Mouse (Mus musculus) layer of hippocampus, postnatal 14 days (tissue): ENCODE measurements around the gene Abcc9. TPM values are rescaled to one million over a fixed set of nuclear protein-coding genes. Genes with fewer than 3 reads are reported as not detected.

Experiments
- DNase-seq, 2 experiments: peaks; one replicate each; pipeline ENCODE4 v3.0.0; 2021 to 2022; ENCODE audit warnings: low spot score in 2 of 2, mixed read lengths in 1 of 2
- total RNA-seq, 2 experiments: library from RNA; stranded (reverse); gene quantifications; 2 replicates each; pipeline ENCODE4 v1.2.3; 2021

Abcc9 gene
- total RNA-seq, 2 experiments from 2014 or later, result 7.1 to 8.1 TPM

DNA sequence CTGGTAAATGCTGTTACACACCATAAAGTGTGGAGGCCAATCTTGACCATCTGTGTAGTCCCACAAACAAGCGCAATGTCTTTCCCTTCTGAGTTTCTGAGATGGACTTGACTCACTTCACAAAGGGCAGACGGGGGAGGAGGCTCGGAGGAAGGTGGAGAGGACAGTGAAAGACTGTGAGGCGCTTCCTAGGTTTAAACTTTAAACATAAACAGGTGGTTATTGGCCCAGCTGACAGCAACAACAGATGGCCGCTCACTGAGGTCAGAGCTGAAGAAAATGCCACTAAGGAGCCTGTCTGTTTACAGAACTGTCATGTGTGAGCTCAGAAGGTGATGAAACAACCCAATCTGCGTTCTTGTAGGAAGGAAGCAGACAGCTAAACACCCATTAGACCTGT is 78.8 kb downstream of the Abcc9 start:
- no peak for DNase-seq

DNA sequence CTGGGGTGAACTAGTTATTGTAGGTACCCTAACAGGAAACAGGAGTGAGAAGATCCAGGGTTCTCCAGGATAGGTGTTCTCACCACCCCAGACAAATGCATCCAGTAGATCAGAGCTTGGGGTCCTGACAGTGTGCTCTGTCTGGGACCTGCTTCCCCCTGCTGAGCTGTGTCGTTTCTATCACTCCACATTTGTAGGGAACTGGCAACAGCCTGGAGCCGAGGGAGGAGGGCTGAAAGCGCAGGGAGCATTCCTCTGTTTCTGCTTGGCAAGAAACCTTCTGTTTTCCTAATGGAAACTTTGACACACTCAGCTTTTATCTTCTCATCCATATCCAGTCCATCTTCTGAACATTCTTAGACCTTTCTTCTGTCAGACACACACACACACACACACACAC is 85.5 kb downstream of the Abcc9 start:
- peak in 1 of 2 experiments; percentile 5 for DNase-seq

DNA sequence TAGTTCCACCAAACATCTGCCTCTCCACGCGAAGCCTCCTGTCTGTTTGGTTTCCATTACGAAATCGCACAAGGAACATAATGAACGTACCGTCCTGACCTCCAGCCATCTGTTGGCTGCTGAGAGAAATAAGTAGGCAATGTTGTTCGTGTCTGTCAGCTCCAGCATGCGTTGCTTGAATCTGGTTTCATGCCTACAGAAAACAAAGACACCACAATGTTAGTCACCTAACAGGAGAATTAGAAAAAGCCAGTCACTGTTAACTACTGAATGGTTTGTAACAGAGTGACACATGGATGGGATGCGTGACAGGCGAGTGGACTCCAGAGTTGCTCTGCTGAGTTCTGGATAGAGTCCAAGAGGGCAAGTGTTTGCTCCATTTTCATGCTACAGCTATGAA is 87.8 kb downstream of the Abcc9 start:
- peak; percentile 11 to 22 for DNase-seq

DNA sequence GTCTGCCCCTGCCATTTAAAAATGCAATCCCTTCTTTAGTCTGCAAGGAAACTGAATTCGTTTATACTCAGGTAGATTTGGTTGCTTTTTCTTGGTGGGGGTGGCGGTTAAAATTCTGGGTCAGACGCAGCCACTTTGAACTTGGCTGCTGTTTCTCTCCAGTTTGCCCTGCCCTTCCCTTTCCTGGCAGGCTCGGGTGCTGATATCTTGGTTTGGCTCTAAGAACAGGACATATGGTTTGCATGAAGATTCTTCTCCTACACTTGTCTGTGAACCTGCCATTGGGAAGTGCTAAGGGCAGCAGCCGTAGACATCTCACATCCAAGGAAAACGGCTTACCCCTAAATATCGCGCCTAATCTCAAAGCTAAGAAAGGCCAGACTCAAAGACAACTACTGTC is 89.7 kb downstream of the Abcc9 start:
- DNase-seq, result no peak

DNA sequence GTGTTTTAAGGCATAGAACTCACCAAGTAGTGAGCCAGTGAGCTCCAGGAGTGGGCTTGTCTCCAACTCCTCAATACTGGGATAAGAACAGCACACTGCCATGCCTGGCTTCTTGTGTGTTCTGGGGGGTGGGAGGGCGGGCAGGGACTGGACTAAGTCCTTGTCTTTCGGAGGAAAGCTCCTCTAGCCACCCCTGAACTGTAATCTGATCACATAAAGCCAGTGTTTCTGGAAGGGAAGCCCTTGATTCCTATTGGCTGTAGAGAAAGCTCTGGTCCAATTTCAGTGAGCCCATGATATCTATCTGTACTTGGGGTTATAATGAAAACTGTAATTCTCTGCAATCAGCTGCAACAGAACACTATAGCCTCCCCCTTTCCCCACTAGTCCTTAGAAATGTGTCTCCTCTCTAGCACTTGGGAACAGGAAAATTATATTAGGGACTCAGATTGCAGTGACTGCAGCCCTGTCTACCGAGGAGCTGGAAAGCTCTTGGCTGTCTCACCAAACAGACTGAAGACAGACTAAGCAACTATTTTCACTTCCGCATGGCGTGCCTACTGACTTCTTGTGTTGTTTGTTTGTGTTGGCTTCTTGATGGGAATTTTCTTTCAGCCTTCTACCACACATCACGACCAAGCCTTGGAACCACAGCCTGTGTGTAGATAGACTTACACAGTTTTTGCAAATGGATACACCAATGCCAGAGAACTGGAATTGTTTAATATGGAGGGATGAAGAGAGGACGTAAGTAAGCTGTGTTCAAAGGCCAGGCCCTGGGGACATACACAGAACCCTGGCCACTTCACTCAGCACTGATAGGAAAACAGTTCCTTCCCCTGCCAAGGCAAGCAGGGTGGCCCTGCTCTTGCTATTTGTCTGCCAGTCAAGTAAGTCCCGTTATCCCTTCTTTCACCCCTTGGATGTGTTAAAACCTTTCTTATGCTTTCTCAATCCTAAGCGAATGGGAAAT is 92.4 kb downstream of the Abcc9 start:
- DNase-seq, result no peak

DNA sequence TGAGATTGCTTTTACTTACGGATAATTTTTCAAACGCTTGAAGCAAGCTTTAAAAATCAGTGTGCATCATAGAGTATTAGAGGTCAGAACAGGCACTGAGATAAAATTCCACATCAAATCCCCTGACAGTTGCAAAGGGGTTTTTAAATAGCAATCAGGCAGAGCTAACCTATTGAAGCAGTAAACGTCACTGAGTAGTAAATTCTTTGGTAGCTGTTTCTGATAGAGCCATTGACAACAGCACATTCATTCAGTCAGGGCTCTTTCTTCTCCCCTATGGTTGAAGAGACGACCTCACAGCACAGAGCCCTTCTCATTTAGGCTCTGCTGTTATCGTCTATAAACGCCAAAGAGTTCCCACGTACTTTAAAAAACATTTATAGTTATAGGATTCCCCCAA is 95.0 kb downstream of the Abcc9 start:
- DNase-seq, result no peak

DNA sequence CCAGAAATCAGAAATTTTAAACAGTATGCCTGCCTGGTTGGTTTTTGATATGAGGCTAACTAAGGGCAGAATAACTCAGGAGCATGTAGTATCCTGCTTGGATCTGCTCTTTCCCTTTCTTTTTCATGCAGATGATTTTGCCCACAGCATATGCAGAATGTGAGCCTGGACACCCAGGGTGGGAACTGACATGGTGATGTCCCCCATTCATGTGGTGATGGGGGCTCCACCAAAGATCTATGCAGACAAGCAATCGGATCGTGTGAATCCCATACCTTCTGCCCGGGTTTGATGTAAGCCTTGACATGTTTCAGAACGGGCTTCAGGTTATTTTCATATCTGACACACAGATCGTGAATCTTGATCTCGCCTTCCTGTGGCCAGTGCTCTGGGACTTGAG is 99.3 kb downstream of the Abcc9 start:
- no peak for DNase-seq

DNA sequence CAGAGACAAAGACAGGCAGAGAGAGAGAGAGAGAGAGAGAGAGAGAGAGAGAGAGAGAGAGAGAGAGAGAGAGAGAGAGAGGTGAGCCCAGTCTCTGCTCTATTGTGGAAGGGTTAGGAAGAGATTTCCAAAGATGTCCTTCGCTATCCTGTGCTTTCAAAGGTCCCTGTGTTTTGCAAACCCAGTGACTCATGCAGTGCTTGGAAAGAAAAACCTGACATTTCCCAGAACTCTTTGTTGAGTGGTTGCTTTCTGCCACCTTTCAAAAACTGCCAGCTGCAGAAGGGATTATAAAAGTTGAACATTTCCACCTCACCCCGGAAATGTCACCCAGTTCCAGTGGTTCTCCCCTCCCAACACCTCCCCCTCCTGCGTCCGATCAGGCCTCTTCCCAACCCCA is 123.3 kb downstream of the Abcc9 start:
- no peak for DNase-seq

DNA sequence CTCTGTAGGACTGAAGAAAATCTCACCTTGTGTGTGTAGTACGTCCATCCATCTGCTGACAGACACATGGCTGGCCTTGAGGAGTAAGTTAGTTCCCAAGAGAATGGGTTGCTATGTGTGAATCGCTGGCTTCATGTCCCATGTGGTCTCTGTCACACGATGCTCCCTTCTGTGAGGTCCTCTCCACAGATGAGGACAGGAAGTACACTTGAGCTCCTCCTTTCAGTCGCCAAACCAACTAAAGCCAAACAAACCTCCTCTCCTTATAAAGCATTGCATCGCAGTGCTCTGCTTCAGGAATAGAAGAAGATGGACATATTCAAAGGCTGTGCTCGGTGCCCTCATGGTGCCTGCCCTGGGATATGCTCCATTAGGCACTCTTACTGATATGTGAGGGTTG is 124.3 kb downstream of the Abcc9 start:
- no peak for DNase-seq

DNA sequence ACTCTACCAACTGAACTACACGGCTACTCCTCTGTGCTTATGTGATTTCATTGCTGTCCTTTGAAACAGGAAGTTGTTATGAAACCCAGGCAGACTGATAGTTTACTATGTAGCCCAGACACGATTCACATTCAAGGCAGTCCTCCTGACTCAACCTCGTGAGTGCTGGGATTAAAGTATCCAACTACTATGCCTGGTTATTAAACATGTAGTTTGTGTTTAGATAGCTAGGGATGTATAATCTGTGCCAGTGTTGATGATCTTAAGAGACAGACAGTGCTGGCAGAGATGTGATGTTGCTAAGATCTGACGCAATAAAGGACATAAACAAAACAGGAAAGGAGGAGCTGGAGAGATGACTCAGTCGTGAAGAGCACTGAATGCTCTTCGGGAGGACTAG is 129.2 kb downstream of the Abcc9 start:
- no peak for DNase-seq

DNA sequence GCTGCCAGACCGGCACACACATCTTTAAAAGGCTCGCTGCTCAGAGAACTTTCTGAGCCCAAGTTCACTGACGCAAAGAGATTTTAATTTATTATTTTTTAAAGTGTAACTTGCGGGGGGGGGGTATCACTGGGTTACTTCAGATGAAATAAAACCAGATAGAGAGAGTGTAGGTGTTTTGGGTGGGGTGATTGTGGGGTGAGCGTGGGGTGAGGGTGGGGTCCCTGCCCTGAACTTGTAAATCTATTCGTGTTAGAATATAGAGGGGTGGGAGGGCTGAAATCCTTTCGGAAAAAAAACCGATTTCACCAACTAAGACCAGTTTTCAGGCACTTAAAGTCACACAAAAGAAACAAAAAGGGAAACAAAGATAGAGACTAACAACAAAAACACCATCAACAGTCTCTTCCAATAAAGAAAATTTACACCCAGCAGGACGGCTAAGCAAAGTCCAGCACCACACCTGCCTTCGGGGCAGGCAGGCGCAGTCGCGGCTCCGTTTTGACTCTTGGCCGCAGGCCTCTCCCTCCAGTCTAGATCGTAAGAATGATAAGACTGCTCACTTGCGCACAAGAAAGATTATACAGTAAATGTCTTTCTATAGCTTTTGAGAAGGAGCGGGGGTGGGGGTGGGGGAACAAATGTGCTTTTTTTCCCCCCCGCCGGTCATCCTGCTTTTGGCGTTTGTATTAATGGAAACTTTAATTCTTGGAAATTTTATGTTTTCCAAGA is 130.3 kb downstream of the Abcc9 start:
- DNase-seq, result no peak

DNA sequence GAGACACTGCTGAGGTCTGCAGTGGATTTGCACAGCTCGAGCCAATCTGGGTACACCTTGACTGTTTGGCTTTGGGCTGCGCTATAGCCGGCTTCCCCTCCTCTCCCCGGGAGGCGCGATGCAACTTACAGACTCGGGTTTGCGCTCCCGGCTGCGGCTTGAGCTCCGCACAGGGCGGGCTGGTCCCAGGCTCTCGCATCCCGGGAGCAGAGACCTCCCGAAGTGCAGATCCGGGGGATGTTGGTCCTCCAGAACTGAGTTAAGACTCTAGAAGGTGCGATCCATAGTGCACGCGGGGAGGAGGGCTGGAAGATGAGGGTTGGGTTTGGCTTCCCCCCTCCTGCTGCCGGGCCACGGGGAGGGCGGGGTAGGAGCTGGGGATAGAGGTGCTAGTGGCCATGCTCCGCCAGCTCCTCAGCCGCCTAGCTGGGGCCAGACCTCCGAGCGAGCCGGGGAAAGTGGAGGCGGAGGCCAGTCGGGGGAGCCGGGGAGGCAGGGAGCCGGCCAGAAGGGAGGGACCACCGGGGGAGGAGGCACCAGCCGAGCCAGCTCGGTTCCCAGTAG is 131.0 kb downstream of the Abcc9 start, which contains the start of gene Kcnj8:
Gene Kcnj8 (minus strand): TSS at position 560 of the 564 bp plus-strand sequence.
- DNase-seq, result peak; percentile 5 to 12

DNA sequence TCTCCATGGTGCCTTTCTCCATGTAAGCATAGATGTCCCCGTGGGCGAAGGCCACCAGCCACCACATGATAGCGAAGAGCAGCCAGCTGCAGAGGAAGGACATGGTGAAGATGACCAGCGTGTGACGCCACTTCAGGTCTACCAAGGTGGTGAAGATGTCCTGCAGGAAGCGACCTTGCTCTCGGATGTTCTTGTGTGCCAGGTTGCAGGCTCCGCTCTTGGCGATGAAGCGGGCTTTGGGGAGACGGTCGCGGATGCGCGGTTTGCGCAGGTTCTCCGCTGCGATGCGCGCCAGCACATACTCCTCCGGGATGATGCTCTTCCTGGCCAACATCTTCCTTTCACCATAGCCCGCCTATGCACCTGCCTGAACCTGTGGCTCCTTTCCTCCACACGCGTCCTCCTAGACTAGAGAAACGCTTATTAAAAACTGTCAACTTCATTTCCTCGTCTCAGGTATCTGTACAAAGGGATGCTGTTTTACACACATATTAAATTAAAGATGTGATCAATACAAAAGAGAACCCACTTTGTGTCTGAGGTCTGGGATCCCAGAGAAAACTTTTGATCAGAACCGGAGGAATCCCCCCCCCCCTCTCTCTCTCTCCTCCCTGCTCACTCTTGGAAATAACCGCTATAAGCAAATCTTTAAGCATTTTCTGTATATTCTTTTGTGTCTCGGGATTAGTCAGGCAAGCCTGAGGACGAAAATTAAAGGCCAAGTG is 131.9 kb downstream of the Abcc9 start:
- no peak for DNase-seq

DNA sequence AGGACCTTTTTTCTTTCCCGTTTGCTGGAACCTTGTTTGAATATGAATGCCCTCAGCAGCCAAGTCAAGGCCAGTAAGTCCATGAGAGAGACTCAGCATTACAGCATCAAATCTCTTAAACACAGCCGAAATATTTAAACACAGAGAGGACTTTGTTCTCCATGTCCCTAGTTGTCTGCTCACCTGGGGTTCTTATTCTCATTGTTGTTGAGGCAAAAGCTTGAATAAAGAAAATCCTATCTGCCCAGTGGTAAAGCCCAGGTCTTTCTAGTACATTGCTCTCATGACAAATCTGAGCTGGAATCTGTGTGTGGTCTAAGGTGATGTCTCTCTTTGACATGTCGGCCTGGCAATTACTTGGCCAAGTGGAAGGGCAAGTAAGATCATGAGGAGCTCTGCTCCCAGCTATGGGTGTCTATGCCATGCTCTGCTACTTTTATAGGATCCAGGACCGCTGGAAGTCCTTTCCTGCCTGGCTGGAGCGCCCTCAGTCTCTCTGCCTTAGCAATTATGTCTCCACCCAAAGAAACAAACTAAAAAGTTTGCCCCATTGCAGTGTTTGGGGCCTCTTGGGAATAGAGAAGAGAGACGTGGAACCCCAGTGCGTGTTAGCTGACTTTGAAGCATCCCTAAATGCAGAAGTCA is 133.3 kb downstream of the Abcc9 start:
- no peak for DNase-seq

DNA sequence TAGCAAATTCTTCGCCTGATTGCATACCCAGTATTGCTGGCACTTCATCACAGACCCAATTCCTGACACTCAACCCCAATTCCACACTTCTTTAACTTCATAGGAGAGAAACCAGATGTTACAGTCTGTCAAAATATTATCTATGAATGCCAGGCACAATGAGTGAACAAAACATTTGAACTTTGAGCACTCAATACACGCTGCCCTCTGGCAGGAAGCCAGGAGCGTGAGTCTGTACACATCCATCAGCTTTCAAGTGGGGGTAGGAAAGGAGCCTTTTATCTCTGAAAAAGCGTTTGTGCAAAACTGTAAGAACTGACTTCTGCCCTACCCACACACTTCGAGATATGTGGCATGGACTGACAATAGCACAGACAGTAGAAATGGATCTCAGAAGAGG is 134.7 kb downstream of the Abcc9 start:
- DNase-seq, result no peak

DNA sequence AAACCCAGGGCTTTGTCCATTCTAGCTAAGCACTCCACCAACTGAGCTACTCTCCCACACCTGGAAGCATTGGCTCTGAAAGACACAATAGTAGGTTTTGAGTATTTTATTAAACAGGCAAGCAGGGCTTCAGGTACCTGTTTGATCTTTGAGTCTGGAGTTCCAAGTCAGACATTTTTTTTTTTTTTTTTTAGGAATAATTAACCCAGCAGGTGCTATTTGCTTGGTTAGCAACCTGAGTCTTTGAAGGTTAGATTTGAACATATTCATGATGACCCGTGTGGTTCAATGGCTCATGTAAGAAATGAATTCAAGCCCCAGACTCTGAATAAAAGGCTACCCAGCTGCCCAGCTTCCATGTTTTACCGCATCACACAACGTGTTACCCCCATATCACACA is 137.4 kb downstream of the Abcc9 start:
- DNase-seq, result no peak

DNA sequence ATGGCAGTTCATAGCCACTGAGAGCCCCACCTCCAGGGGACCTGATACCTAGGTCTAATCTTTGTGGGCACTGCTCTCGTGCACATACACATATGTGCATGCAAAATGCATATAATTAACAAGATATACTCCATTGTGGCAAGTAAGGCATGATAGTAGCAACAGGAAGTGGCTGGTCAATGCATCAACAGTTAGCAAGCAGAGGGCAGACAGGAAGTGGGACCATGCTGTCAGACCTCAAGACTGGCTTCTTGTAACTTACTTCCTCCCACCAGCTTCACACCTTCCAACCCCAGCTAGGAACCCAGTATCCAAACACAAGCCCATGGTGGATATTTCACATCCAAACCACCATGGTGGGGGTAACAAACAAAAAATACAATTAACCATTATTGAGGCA is 141.0 kb downstream of the Abcc9 start:
- no peak for DNase-seq

DNA sequence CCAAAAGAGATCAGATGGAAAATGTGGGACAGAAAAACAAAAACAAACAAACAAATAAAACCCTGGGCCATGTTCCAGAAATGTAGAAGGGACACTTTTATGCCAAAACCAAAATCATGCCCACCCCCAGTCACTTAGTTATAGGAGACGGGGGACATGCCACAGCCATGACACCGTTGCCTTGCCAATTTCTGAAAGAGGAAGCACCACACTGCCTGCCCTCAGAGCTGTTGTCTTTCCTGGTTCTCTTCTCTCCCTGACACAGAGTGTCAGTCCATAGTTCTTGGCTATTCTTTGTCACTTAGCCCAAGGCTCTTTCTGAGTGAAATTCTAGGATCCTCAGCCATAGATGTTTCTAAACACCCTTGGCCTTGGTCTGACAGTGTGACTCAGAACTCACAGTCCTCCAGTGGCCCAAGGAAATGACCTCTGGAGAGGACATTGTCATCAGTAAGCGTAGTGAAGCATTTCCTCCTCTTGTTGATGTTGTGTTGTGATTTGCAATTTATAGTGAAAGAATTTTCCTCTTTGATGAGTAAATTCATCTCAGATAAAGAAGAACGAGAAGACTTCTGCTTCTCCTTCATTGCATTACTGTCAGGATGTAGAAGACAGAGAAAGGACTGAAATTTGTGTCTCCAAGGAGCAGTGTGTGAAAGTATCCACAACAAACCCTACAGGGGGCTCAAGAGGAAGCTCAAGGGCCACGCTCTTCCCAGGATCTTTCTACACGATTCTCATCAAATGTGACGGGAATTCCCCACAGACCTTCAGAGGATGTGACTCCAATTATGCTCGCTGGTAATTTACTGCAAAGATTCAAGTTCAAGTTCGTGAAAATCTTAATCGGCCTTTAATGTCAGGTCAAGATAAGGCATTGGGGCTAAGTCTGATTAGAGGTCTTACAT is 143.1 kb downstream of the Abcc9 start:
- no peak for DNase-seq

DNA sequence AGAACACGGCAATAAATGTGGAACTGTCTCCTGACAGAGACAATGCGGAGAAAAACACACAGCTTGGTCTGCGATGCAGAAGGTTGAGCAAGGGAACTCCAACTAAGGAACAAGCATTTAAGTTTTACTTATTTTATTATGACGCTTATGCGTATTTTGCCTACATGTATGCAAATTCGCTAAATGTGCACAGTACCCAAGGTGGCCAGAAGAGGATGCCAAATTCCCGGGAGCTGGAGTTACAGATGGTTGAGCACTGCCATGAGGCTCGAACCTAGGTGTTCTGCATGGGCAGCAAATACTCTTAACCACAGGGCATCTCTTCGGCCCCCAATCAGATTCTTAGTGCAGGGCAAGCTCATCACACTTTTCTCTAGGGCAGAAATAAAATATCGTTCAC is 144.0 kb downstream of the Abcc9 start:
- no peak for DNase-seq

DNA sequence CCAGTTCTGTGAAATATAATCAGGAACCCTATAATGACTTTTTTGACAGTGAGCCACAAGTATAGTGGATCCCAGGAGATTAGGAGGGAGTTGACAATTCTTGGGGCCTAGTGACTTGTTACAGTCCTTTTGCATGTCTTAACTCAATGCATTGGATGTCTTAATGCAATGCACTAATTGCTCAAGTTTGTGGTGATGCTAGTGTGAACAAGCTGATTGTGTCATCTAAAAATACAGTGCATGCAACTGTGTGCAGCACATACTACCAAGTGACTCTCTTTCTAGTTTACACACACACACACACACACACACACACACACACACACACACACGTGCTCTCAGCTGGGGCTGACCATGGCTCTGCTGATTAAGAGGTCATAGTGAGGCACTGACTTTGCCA is 146.1 kb downstream of the Abcc9 start:
- no peak for DNase-seq
